Mouse (Mus musculus): Measurements from ENCODE around the gene Ube2j2.

The Ube2j2 gene

DNA sequence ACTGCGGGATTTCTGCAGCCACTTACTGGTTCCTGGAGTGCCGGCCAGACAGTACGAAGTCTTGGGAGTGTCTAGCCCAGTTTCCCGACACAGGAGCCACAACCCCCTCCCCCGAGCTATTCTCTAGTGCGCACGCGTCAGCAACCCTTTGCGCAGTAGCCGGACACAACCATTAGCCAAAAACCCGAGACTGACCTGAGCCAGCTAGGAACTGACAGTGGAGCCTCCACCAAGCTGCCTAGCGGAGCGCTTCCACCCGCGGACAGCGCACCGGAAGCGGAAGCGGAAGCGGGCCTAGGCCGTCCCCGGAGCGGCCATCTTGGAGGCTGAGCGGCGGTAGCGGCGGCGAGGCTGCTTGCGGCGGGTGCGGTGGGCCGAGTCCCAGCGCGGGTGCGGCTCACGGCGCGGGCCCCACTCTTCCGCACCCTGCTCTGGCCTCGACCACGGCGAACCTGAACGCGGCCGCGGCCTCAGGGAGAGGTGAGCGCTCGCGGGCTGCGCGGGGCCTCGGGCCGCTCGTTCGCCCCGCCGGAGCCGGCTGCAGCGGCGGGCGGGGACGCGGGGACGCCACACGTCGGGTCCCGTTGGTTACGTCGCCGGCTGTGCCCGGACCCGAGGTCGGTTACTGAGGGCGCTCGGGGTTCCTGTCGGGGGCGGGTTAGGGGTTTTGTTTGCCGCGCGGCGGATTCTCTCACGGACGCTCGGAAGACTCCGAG, at the start of gene Ube2j2:
Gene Ube2j2, plus strand, starts transcription at position 298 of the 716 bp plus-strand sequence.
- DNase-seq (ENCODE audit: low spot score in 2 of 2) = peak; percentile 96 to 98

DNA sequence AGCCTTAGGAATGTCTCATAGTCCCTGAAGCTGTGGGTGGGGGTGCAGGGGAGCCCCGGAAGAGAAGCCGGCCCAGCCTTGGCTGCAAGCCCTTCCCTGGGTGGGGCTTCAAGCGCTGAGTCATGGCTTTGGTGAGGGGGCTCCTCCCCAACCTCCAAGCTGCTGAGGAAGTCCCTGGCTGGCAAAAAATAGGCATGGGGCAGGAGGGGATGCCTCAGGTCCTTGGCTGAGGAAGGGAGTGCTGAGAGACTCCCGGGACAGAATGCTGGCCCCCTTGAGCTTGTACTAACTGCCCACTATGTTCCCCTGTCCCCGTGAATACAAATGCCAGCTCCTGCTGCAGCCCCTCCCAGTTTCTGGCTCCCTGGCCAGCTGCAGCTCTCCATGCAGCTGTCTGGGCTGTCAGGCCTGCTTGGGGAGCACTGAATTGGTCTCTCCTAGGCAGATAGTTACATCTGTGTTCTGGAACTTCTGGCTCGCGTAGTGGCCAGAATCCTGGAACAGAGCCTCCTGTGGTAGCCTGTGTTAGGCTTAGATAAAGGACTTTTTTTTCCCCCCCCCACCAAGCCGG, 49.2 kb upstream of the Ube2j2 start:
- no peak for DNase-seq (ENCODE audit: low spot score in 2 of 2)

DNA sequence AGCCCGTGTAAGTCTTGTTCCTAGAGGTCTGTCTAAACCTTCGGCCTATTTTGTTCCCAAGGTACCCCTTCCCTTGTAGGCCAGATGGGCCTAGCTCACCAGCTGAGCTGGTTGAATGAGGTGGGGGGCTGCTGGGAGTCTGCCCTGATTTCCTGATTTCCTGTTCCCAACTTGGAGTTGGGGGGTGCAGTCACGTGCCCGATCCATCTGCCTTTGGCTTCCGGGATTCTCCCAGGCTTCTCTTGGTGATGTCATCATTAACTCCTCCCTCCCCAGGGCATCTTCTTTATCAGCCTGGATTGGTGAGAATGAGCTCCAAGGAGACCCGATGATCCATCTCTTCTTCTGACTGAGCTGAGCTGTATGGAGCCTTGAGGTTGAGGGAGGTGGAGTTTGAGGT, 48.4 kb upstream of the Ube2j2 start:
- DNase-seq (ENCODE audit: low spot score in 2 of 2) = peak in 1 of 2 experiments; percentile 55

DNA sequence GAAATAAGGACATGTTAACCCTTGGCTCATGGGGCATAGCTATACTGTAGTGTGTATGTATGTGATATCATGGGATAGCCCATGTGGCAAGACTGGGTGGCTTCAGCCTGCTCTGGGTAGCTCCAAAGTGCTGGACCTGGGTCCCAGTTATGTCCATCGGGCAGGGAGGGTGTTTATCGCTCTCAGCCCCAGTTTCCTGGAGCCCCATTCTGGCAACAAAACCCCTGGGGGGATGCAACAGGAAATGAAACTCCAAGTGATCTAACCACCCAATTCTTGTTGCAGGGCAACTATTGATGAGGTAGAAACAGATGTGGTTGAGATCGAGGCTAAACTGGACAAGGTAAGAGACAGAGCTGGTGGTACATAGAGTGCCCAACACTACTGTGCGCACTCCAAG, 47.8 kb upstream of the Ube2j2 start:
- DNase-seq (ENCODE audit: low spot score in 2 of 2) = no peak

DNA sequence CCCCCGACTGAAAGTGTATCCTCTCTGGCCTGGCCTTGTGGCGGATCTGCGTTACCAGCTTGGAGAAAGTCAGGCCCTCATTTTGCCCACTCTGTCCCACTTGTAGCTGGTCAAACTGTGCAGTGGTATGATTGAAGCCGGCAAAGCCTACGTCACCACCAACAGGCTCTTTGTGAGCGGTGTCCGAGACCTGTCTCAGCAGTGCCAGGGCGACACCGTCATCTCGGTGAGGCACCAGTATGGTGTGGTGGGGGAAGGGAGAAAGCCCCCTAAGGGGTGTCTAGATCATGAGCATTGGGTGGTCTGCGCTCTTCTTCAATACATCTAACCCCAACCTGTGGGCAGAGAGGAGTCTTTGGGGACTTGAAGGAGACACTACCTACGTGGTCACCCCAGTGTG, 47.2 kb upstream of the Ube2j2 start:
- DNase-seq (ENCODE audit: low spot score in 2 of 2) = peak in 1 of 2 experiments; percentile 0

DNA sequence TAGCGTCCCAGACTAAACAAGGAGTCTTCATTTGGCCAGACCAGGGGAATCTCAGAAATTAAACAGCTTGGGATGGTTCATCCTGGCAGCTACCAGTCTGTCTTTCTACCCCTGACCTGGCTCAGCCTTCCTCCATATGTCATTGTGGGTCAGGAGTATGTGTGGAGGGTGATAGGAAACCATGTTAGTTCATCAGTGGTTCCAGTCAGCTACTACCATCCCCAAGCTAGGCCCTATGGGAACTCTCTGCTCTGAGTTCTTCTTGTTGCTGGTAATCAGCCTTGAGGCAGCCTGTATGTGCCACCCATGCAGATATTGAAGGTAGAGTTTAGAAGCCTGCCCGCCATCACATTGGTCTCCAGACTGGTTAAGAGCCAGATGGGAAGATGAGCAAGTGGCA, 45.3 kb upstream of the Ube2j2 start:
- DNase-seq (ENCODE audit: low spot score in 2 of 2) = peak in 1 of 2 experiments; percentile 0

DNA sequence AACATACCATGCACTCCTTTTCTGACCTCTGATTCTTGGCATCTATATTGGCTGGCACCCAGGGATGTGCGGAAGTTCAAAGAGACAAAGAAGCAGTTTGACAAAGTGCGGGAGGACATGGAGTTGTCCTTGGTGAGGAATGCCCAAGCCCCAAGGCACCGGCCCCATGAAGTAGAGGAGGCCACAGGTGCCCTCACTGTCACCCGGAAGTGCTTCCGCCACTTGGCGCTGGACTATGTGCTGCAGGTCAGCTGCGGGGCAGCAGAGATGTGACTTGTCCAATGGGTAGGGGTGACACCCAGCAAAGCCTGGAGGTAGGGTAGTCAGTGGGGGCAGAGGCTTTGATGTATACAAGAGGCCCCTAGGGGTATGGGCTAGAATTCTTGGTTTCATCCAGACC, 44.3 kb upstream of the Ube2j2 start:
- peak in 1 of 2 experiments; percentile 1 for DNase-seq (ENCODE audit: low spot score in 2 of 2)

DNA sequence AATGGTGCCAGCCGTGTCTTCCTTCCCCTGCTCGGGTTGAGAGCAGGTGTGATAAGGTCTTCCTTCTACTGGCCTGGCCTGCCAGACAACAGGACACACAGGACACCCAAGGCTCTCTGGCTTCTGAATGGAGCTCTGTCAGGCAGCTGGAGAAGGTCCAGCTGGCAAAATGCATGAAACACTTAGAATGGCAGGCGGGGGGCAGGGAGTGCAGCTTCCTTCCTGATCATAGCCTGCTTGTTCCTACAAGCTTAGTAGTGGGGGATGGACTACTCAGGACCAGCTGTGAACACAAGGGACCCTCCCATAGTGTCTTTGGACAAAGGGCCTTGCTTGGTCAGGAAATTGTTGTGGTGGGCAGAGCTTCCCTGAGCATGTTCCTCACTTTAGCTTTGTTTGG, 42.4 kb upstream of the Ube2j2 start:
- no peak for DNase-seq (ENCODE audit: low spot score in 2 of 2)

DNA sequence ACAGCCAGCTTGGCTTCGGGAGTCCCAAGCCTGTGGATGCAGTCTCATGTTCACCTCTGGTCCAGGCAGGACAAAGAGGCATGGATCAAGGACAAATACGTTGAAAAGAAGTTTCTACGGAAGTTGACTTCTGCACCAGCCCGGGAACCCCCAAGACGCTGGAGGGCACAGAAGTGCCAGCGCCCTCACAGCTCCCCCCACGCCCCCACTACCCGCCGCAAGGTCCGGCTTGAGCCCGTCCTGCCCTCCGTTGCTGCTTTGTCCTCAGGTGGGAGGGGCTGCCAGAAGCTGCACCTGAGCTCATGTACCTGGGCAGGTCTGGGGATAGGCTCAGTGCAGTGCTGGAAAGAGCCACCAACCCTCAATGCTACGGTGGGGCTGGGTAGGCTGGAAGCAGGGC, 40.4 kb upstream of the Ube2j2 start:
- peak; percentile 0 to 19 for DNase-seq (ENCODE audit: low spot score in 2 of 2)

DNA sequence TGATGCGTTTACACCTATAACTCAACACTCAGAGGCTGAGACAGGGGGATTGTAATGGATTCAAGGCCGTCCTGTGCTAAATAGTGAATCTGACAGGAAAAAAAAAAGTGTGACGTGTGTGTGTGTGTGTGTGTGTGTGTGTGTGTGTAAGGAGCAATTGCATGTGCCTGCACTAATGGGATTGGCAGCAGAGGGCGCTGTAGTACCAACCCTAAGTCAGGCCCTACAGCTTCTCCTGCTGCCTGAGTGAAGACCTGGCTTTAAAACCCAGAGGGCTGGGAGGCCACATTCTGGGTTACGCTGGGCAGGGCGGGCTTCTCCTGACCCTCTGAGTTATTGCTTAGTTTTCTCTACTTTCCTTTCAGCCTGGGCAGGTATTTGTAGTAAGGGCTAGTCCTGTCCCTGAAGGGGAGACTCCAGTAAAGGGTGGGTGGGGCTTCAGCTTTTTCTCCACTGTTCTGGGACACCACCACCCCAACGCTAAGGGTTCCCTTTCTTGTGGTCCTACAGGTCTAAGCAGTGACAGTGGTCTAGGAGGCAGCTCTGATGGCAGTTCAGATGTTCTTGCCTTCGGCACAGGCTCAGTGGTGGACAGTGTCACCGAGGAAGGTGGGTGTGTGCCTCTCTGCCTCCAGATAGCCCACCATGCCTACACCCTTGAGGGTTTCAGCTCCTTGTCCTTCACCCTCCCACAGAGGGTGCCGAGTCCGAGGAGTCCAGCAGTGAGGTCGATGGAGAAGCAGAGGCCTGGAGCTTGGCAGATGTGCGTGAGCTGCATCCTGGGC, 39.1 kb upstream of the Ube2j2 start:
- peak; percentile 19 to 41 for DNase-seq (ENCODE audit: low spot score in 2 of 2)

DNA sequence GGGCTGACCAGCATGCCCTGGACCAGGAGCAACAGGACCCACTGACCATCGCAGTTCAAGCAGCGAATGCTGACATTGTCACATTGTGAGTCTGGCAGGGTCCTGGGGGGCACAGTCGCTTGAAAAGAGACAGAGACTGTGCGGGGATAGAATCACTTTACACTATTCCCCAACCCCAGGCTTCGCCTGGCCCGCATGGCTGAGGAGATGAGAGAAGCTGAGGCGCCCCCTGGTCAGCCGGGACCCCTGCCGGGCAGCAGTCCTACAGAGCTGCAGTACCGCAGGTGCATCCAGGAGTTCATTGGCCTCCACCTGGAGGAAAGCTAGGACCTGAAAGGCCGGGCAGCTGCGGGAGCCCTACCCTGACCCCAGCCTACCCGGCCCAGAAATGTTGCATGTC, 38.0 kb upstream of the Ube2j2 start:
- DNase-seq (ENCODE audit: low spot score in 2 of 2) = peak in 1 of 2 experiments; percentile 1

DNA sequence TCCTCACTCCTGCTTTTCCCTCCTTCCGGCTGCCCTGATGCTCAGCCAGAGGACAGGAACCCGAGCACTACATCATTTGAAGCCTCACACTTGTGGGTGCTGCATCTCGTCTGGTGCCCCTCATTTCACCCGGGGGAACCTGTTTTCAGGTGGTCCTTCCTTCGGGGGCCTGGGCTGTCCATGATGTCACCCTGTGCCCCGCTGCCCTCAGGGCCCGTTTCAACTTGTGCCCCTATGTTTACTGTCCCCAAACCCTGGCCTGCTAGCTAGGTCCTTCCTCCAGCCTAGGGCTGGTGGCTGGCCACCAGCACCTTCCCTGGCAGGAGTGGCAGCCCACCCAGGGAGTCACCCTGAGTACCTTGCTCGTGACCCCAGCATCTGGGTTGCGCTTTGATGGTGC, 37.5 kb upstream of the Ube2j2 start:
- peak; percentile 0 to 18 for DNase-seq (ENCODE audit: low spot score in 2 of 2)

DNA sequence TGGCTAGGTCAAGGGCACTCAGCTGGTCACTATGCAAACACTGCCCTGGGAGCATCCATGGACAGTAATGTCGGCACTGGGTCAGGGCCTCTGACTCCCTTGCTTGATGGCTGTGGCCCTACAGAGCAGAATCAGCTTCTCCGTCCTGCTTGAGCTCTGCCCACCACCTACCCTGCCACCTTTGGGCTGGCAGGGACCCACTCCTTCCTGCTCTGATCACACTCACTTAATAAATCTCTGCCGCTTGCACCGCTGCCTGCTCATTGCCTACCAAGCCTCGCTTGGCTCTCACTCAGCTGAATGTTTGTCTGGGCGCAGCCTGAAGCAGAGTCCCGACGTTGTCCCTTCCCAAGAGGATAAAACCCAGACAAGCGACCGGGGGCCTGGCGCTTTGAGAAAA, 36.6 kb upstream of the Ube2j2 start:
- no peak for DNase-seq (ENCODE audit: low spot score in 2 of 2)

DNA sequence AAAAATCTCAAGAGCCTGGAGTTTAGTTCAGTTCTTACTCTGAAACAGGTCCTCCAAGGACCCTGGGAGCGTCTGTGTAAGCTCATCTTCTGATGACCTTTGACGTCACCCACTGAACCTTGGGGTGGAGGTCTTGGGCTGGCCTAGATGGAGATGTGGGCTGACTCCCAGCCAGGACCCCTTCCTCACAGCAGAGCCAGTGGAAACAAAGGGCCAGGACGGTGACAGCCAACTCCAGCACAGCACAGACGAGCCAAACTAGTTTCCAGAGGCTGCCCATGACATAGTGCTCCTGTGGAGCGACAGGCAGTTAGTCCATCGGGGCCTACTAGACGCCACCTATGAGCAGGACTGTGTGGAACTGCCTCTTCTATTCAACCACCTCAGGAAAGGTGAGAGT, 35.4 kb upstream of the Ube2j2 start:
- DNase-seq (ENCODE audit: low spot score in 2 of 2) = peak; percentile 1 to 17

DNA sequence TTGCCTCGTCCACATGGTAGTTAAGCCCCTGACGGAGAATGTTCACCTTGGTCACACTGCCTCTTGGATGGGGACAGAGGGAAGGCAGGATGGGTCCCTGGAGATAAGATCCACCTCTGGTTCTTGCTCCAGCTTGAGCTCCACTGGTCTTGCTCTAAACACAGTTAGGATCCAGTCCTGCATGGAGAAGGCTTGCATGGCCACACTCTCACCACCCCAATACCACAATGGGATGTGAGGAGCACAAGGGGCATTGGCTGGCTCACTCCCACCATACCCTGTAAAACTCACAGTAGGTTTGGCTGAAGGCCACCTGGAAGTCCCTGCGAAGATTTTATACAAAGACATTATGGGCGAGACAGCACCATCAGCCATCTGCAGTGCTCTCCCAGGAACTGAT, 34.9 kb upstream of the Ube2j2 start:
- peak in 1 of 2 experiments; percentile 1 for DNase-seq (ENCODE audit: low spot score in 2 of 2)

DNA sequence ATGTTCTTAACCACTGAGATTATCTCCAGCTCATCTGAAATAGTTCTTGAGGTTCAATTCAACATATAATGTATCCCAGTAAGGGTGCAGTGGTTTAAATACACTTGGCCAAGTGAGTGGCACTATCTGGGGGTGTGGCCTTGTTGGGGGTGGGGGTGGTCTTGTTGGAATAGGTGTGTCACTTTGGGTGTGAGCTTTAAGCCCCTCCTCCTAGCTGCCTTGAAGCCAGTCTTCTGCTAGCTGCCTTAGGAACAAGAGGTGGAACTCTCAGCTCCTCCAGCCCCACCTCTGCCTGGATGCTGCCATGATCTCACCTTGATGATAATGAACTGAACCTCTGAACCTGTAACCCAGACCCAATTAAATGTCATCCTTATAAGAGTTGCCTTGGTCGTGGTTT, 11.6 kb upstream of the Ube2j2 start:
- no peak for DNase-seq (ENCODE audit: low spot score in 2 of 2)

DNA sequence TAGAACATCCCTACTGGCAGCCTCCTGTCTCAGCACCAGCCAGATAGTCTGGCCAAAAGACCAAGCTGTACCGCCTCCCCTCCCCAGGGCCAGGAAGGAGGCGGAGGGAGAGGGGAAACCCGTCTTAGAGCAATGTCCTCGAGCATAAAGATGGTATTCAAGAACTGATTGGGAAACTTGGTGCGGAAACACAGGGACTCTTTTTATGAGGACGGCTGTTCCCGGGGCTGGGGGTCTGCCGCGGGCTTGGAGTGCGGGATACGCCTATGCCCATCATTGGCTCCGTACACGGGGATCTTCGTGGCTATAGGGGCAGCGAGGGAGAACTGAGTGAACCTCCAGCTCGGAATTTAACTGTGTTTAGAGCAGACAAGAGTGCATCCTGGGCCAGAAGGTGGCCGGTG, 580 bp upstream of the Ube2j2 start:
- peak in 1 of 2 experiments; percentile 11 for DNase-seq (ENCODE audit: low spot score in 2 of 2)

DNA sequence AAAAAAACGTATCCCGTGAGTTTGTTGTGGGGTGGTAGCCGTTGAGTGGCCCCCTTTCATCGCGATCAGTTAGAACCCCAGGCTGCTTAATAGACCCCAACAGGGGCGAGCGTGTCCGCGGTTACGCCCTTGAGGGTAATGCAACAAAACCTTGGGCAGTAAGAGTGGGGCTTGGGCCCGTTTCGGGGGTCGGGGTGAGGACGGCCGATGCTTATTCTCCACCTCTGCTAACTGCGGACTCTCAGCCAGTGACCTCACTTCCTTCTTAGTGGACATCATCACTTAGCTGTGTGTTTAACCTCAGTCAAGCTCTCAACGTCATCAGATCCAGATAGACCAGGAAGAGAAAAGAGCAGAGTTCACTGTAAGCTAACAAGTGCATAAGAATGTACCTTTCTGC, 640 bp downstream of the Ube2j2 start:
- DNase-seq (ENCODE audit: low spot score in 2 of 2) = no peak

DNA sequence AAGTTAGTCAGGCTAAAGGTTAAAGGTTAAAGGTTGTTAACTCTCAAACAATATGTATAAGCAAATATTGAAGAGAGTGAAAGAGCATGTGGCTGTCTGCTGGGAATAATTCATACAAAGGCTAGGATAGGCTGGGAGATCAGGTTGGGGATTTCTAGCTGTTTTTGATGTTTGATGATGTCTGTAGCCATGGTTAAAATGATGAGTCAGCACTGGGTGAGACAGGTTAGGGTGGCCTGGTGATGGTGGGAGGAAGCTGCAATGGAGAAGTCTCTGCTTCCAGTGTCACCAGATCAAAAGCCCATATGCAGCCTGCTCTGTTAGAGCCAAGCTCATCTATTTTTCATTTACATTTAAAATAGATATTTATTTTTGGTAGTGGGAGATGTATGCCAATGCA, 3.5 kb downstream of the Ube2j2 start:
- no peak for DNase-seq (ENCODE audit: low spot score in 2 of 2)

DNA sequence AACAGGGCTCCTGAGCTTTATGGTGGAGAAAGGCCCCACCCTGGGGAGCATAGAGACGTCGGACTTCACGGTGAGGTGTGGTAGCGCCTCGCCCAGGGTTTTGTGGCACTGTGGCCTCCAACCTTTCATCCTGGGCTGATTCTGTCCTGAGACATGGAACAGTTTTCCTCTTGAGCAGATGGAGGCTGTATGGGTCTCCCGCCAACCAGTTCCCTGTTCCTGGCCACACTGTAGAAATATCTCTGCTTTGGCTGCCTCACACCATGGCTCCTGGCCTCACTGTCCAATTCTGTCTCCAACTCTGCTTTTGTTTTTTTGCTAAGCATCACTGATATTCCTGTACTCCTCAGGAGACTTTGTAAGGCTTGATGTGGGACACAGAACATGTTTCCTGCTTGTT, 11.9 kb downstream of the Ube2j2 start:
- DNase-seq (ENCODE audit: low spot score in 2 of 2) = no peak

DNA sequence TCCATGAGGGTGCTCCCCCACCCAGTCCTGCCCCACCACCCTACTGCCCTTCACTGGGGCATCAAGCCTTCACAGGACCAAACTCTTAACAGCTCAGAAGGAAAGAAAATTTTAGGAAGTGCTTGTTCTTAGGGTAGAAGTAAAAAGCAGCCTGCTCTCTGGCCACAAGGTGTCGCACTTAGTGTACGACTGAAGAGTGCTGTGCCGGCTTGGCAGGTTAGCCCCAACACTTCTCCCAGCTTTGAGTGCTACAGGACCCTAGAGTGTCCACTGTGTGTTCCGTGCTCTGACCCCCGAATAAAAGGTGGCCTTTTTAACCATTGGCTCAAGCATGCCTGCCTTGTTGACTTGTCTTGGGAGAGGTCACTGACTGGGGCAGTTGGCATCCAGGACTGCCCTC, 15.6 kb downstream of the Ube2j2 start:
- peak; percentile 47 to 68 for DNase-seq (ENCODE audit: low spot score in 2 of 2)

DNA sequence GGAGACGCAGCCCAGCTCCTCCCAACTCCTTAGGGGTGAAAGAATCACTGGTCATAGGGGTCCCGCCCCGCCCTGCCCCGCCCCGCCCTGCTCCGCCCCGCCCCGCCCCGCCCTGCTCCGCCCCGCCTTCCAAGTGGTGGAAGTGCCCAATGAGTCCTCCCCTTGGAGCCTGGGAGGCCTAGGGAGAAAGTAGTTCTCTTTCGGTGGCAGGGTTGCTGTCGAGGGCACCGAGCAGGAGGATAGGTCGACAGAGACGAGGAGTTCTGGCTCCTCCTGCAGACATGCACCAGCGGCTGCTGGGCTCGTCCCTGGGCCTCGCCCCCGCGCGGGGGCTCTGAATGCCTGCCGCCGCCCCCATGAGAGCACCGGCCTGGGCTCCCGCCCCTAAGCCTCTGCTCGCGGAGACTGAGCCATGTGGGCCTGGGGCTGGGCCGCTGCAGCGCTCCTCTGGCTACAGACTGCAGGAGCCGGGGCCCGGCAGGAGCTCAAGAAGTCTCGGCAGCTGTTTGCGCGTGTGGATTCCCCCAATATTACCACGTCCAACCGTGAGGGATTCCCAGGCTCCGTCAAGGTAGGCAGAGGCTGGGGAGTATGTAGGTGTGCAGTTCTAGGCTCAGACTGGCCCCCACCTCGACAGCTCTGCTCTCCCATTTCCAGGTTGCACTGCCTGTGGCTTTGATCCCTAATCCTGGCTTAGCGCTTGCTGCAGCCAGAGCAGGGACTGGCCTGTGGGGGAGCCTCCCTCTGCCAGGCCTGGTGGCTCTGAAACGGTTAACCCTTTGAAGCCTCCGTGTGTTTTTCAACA, 18.7 kb downstream of the Ube2j2 start, which contains the start of gene C1qtnf12:
Gene C1qtnf12, plus strand, starts transcription at position 152 of the 805 bp plus-strand sequence.
- peak in 1 of 2 experiments; percentile 17 for DNase-seq (ENCODE audit: low spot score in 2 of 2)

Data from cerebellum, postnatal 4 days (tissue).